Mouse (Mus musculus) telencephalon, adult 2 months (tissue): ENCODE data around the gene Rps21.
"Not testable (repeated sequence)": the region's sequence is repeated elsewhere in the genome, so short reads cannot be mapped to it uniquely, and the experiment has no call there.

Source experiments
- DNase-seq: peaks from one replicate; pipeline ENCODE4 v3.0.0-alpha.2; 2011; ENCODE audit warnings: low read depth, low spot score

Rps21 gene

GRCm38 (mm10) chr2:180258951-180259484, 1.8 kb downstream of the Rps21 start:
- not testable (repeated sequence) for DNase-seq

GRCm38 (mm10) chr2:180259826-180260609, 2.8 kb downstream of the Rps21 start:
- not testable (repeated sequence) for DNase-seq

- DNase-seq, result no peak
Measured at GRCm38 (mm10) chr2:180260610-180261480, 3.7 kb downstream of the Rps21 start.

- no peak for DNase-seq
Measured at GRCm38 (mm10) chr2:180261901-180262300, 4.7 kb downstream of the Rps21 start.

- DNase-seq, result no peak
Measured at GRCm38 (mm10) chr2:180262441-180262840, 5.3 kb downstream of the Rps21 start.

GRCm38 (mm10) chr2:180262891-180263290, 5.7 kb downstream of the Rps21 start:
- DNase-seq, result no peak

- DNase-seq, result no peak
Measured at GRCm38 (mm10) chr2:180267955-180268354, 10.8 kb downstream of the Rps21 start.

- DNase-seq, result no peak
Measured at GRCm38 (mm10) chr2:180269329-180269728, 12.2 kb downstream of the Rps21 start.

GRCm38 (mm10) chr2:180270537-180271255, 13.5 kb downstream of the Rps21 start:
- no peak for DNase-seq

- no peak for DNase-seq
Measured at GRCm38 (mm10) chr2:180271804-180272395, 14.7 kb downstream of the Rps21 start.

- DNase-seq, result no peak
Measured at GRCm38 (mm10) chr2:180272884-180273321, 15.7 kb downstream of the Rps21 start.

- peak; percentile 95 for DNase-seq
Measured at GRCm38 (mm10) chr2:180273394-180274244, 16.4 kb downstream of the Rps21 start, which contains the start of gene Cables2. Cables2 (minus strand) TSS chr2:180273496.

GRCm38 (mm10) chr2:180274523-180274922, 17.3 kb downstream of the Rps21 start:
- no peak for DNase-seq

GRCm38 (mm10) chr2:180275836-180276235, 18.7 kb downstream of the Rps21 start:
- no peak for DNase-seq

GRCm38 (mm10) chr2:180276385-180276784, 19.2 kb downstream of the Rps21 start:
- DNase-seq, result no peak

GRCm38 (mm10) chr2:180276851-180277259, 19.7 kb downstream of the Rps21 start:
- no peak for DNase-seq

GRCm38 (mm10) chr2:180277773-180278320, 20.7 kb downstream of the Rps21 start:
- no peak for DNase-seq

- DNase-seq, result no peak
Measured at GRCm38 (mm10) chr2:180279321-180279720, 22.1 kb downstream of the Rps21 start.

- DNase-seq, result no peak
Measured at GRCm38 (mm10) chr2:180288966-180289365, 31.8 kb downstream of the Rps21 start.
